Mouse (Mus musculus) lung, postnatal 36 days (tissue): ENCODE measurements around the gene Zfp593.

Experiments used
- DNase-seq: peaks from one replicate; pipeline ENCODE4 v3.0.0; 2022; ENCODE audit warnings: mixed read lengths

Zfp593 gene

GRCm38 (mm10) chr4:134256407-134257197, 11.2 kb upstream of the Zfp593 start:
- DNase-seq: no peak

GRCm38 (mm10) chr4:134255854-134256253, 10.5 kb upstream of the Zfp593 start:
- DNase-seq: peak; percentile 46

- DNase-seq: no peak
These were observed 9.4 kb upstream of the Zfp593 start for GRCm38 (mm10) chr4:134254835-134255234.

GRCm38 (mm10) chr4:134253722-134254324, 8.4 kb upstream of the Zfp593 start, which contains the start of gene Grrp1:
Gene Grrp1 (minus strand): TSS chr4:134254106.
- DNase-seq: peak; percentile 40

- peak; percentile 21 for DNase-seq
These were observed 7.7 kb upstream of the Zfp593 start for GRCm38 (mm10) chr4:134252911-134253721.

- peak; percentile 61 for DNase-seq
These were observed 6.9 kb upstream of the Zfp593 start for GRCm38 (mm10) chr4:134252131-134252910.

GRCm38 (mm10) chr4:134251241-134252130, 6.1 kb upstream of the Zfp593 start:
- peak; percentile 30 for DNase-seq

- no peak for DNase-seq
These were observed 5.5 kb upstream of the Zfp593 start for GRCm38 (mm10) chr4:134250930-134251240.

- no peak for DNase-seq
These were observed 4.9 kb upstream of the Zfp593 start for GRCm38 (mm10) chr4:134250116-134250929.

GRCm38 (mm10) chr4:134249651-134250050, 4.3 kb upstream of the Zfp593 start:
- DNase-seq: peak; percentile 75

- DNase-seq: no peak
These were observed 1.4 kb upstream of the Zfp593 start, which contains the start of gene Gm30191 for GRCm38 (mm10) chr4:134246719-134247258. Gene Gm30191 (plus strand): TSS chr4:134246935.

GRCm38 (mm10) chr4:134246256-134246655, 864 bp upstream of the Zfp593 start:
- DNase-seq: no peak

- no peak for DNase-seq
These were observed 1.7 kb downstream of the Zfp593 start, which contains the start of gene E130218I03Rik for GRCm38 (mm10) chr4:134243516-134244250. Gene E130218I03Rik (plus strand): TSS chr4:134243662.

- no peak for DNase-seq
These were observed 6.7 kb downstream of the Zfp593 start for GRCm38 (mm10) chr4:134238686-134239085.

GRCm38 (mm10) chr4:134238279-134238651, 7.1 kb downstream of the Zfp593 start, which contains the start of gene Cnksr1:
Gene Cnksr1 (minus strand): TSS chr4:134238399.
- DNase-seq: peak; percentile 97

- peak; percentile 53 for DNase-seq
These were observed 7.7 kb downstream of the Zfp593 start for GRCm38 (mm10) chr4:134237582-134238278.

GRCm38 (mm10) chr4:134234876-134235275, 10.5 kb downstream of the Zfp593 start:
- no peak for DNase-seq

GRCm38 (mm10) chr4:134230431-134230830, 15.0 kb downstream of the Zfp593 start:
- no peak for DNase-seq

- no peak for DNase-seq
These were observed 18.2 kb downstream of the Zfp593 start, which contains the start of gene Catsper4 for GRCm38 (mm10) chr4:134227194-134227593. Gene Catsper4 (minus strand): TSS chr4:134227383.
